Mouse (Mus musculus) adrenal gland, adult 8-10 months (tissue): ENCODE measurements around the gene Kit. TPM values are rescaled to one million over a fixed set of nuclear protein-coding genes. Genes with fewer than 3 reads are reported as not detected.

ENCODE experiments used
- DNase-seq: peaks from one replicate; pipeline ENCODE4 v3.0.0; 2022
- total RNA-seq, 4 experiments: library from RNA; stranded (reverse); gene quantifications; 2 replicates each; pipeline ENCODE4 v1.2.4; 2022

Kit gene
- total RNA-seq = 1 to 10 TPM in 3 of 4 experiments, under 1 TPM in 1; 0.99 to 2.0 (median 1.5) TPM

DNA sequence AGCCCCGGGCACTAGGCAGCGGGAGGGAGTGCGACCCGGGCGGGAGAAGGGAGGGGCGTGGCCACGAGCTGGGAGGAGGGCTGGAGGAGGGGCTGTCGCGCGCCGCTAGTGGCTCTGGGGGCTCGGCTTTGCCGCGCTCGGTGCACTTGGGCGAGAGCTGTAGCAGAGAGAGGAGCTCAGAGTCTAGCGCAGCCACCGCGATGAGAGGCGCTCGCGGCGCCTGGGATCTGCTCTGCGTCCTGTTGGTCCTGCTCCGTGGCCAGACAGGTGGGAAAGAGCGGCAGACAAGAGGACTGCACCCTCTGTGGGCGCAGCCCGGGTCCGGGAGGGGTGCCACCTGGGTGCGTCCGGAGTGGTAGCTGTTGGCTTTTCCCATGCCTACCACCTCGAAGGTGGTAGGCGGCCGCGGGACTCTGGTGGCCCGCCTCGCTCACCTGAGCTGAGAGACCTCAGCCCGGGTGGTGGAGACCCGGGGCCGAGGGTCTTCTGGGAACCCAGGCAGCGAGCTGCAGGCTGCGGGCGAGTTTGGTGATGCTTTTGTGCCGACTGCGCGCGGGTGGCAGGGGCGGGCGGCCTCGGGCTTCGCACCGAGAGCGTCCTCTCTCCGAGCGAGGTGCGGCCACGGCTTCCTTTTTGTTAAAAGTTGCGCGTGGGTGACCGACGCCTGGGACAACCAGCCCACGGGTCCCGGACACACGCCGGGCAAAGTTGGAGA, at the start of gene Kit:
Gene Kit (plus strand): TSS at position 65 of the 715 bp plus-strand sequence.
- peak; percentile 41 for DNase-seq

DNA sequence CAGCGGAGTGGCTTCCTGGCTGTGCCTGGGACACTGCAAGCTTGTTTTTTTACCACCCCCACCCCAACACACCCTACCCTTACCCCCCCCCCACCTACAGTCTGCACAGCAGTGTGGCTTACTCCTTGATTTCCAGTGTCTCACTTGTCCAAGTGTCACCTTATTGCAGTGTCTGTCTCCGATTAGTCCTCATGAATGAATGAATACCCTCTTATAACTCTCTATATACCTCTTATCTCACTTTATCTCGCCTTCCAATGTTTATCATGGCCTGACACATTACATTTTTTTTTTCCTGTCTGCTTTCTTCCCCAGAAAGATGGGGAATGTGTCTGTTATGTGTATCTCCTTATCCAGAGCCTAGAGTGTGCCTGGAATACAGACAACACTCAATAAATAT, 38.6 kb upstream of the Kit start:
- no peak for DNase-seq

DNA sequence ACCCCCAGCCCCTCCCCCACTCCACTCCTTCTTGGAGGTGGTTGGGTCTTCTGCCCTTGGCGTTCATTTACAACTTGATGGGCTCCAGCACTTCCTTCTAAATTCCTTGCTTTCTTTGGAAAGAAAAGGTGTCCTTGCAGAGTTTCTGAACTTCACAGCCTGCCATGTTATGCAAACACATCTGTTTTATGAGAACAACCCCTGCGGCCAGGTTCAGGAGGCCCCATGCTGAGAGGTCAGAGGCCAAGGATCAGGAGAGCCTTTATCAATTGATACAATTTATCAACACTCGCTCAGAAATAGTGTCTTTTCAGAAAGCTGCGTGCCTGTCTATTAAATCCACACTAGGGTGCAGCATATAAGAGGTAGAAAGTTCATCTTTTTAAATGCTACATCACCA, 37.0 kb upstream of the Kit start:
- no peak for DNase-seq

DNA sequence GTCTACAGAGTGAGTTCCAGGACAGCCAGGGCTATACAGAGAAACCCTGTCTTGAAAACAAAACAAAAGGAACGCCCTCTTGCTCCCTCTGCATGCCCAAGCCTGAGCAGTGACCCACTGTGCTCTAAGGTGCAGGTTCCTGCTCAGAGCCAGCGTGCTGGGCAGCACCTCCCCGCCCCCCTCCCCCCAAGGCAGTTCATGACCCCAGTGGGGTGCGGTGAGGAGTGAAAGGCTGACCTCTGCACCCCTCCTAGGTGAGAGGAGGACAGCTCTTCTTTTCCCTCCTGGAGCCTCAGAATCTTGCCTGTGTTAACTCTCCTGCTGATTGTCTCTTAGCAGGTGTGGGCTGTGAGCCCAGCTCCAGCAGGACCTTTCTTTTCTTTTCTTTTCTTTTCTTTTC, 36.3 kb upstream of the Kit start:
- DNase-seq = no peak

DNA sequence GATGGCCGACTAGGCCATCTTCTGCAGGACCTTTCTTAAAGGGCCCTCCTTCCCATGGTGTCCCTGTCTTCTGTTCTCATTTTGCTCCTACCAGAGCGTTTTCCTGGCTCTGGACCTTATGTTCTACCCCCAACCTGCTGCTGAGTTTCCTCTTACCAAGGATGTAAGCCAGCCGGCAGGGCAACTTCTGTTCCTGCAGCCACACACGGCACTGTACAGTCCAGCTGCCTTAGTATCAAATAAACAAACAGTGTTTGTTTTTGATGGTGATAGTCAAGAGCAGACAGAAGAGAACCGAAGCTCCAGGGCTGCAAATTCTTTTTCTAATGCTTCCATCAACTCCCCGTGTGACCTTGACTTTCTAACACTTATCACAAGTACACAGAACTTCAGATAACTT, 35.6 kb upstream of the Kit start:
- DNase-seq = no peak

DNA sequence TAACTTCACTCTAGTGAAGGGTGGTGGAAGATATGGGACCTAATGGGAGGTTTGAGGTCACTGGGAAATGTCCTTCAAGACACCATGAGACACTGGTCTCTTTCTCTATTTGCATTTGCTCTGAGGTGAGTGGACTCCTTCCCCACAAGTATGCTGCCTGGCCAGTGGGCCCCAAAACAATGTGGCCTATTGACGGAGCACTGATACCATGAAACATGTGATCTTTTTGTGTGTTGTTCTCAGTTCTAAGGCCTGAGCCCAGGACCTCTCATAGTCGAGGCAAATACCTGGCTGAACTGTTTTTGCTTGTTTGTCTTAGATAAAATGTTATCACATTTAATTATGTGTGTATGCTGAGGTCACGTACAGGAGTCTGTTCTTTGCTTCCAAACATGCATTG, 31.0 kb upstream of the Kit start:
- DNase-seq = no peak

DNA sequence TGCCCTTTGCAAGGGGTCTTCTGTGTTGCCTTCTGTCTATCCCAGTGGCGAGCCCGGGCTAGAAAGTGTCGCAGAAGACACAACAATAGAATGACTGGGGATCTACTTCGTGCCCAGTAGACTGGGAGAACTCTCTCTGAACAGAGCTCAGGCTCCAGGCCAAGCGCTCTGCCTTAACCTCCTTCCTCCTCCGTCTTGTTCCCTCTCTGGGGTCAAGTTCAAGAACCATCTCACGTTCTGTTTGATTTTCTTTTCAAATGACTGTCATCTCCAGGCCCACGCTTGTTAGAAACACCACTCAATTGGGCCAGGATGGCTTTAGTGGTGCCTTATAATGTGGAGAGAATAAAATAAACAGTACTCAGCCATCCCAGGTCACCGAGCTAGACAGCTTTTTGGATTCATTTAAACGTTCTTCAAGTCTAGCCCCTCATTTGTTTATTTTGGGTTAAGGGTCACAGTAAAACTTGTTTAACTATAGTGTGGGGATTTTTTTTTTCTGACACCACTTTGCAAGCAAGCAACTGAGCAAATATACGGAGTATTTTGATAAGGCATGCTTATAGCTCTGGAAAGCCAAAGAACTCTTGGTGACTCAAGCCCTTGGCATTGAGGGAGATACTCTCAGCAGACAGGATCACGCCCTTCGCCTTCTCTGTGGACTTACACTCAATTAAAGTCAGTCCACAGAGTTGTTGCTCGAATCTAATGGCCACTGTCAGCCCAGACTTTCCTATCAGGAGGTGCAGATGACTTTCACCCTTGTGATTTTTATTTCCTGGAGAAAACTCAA, 30.0 kb upstream of the Kit start:
- DNase-seq = no peak

DNA sequence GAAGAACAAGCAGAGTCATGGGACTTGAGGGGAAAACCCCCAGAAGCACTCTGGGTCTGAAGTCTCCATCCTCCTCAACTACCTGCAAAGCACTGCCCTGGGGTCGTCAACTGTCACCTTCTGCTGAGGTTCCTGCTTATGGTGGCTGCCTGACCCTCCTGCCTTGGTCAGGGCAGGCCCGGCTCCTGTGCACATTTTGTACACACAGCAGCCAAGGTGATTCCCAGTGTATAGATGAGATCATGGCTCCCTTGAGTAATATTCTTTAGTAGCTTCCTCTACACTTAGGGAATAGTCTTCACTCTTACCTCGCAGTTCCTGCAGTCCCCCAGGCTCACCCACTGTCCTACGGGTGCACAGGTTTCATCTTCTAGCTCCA, 29.5 kb upstream of the Kit start:
- no peak for DNase-seq

DNA sequence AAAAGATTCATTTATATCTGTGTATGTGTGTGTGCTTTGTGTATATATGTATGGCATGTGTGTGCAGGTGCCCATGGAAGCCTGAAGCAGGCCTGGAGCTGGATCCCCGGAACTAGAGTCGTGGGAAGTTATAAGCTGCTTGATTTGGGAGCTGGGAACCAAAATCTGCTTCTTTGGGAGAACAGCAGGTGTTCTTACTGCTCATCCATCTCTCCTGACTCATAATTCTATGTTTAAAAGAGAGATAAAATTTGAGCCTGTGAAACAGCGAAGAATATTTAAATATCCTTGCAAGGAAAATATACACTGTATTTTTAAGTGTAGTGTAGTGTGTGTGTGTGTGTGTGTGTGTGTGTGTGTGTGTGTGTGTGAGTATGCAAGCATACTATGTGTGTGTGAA, 21.7 kb upstream of the Kit start:
- DNase-seq = no peak

DNA sequence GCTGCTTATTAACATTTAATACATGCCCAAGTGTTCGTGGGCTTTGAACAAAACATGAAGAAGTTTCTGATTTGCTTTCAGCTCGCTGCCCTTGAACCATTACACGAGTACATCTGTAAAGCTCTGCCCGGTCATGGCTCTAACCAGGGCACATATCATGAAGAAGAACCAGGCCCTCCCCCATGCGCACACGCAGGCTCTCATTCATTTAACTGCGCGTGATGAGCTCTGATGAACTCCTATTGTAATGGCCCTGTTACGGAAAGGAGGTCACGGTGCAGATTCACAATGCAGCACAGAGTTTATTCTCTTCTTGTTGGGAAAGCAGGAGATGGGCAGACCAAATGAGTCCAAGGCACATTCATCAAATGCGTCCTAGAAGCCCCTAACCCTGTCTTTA, 17.1 kb upstream of the Kit start:
- no peak for DNase-seq

DNA sequence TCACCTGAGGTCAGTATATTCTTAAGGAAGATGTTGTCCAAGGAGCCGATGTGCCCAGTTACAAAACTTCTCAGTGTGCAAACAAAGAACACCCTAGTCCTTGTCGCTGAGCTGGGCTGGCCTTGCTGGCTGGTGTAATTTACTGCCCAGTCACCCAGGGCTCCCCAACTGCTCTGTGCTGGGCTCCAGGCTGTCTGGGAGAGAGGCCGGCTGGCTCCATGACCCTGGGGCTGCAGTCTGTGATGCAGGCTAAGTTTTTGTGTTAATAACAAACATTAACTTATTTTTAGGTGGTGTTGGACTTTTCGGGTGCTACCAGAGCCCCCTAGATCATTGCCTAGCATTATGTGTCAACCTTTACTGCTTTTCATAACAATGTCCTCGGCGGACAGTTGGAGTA, 15.4 kb upstream of the Kit start:
- peak; percentile 66 for DNase-seq

DNA sequence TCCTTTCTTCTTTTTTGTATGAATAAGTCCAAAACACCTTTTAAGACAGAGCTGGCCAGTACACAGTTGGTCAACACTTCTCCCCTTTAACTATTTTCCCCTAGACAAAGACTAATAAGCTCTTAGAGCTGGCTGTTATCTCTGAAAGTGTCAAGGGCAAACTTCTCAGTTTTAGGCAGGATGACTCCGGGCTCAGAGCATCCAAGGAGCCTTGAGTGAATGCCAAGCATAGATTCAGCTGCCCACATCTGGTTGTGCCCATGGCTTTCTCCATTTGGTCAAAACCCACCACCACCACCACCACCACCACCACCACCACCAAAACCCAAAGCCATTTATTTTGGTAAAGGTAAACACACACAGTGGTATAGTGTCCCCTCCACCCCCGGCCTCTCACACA, 13.5 kb upstream of the Kit start:
- DNase-seq = peak; percentile 19

DNA sequence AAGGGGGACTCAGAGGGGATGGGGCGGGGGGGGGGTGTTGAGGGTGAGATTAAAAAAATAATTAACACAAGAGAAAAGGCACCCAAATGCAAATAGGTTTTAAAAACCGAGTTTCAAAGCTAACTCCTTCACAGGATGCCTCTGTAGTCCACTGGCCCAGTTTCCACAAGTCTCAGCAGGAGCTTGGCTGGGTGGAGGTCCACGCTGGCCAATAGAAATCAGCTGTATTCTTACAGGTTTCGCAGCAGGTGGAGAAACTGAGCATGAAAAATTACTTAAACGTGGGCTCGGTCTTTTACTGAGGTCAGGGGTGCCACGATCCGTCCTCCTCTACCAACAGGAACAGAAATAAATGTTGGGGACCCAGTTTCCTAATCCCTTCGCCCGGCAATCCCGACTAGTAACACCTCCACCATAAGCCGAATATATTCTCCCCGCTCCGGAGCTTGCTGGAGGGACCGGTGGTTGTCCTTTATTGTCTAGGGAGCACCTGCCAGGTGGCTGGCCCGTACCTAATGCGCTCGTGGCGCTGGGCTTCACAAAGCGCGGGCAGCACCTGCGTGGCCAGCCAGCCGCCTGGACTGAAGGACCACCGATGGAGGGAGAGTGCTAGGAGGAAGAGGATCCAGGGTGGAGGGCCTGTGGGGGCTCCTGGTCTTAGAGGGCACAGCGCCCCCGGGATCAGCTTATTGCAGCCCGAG, 415 bp upstream of the Kit start:
- DNase-seq = no peak

DNA sequence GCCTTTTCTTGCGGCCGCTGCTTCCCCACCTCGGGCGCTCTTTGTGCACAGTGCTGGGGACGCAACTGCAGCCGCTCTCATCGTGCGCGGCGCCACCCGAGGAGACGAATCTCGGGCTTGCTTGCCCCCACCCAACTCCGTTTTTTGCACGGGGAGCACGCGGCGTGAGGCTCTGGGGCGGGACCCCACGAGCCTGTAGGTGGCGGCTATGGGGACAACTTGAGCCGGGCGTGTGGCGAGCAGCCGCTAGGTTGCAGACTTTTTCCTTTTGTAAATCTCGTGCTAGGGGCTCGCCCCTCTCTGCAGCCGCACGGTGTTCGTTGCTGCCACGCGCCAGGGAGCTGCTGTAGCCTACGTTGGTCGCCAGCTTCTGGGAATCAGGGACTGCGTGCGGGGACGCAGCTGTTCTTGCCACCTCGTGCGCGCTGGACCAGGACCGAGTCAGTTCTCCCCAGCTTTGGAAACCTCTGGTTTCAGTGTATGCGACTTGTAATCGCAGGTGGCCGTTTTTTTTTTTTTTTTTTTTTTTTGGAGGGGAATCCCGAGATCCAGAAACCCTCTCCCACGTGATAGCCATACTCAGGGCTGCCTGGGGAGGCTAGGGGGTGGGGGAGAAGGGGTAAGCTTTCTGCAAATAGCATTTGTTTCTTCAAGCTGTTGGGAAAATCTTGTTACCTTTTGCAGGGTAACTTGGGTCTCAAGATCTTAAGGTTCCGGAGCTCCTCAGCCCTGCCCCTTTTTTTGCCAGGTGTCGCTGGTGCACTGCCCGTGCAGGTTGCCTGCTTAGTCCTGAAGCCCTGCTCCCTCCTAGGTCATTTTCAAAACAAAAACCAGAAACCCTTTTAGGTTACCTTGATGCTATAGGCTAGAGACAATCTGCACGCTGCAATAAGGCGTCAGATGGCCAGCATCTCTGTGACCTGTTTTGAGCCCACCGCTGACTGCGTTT, 1.1 kb downstream of the Kit start:
- no peak for DNase-seq

DNA sequence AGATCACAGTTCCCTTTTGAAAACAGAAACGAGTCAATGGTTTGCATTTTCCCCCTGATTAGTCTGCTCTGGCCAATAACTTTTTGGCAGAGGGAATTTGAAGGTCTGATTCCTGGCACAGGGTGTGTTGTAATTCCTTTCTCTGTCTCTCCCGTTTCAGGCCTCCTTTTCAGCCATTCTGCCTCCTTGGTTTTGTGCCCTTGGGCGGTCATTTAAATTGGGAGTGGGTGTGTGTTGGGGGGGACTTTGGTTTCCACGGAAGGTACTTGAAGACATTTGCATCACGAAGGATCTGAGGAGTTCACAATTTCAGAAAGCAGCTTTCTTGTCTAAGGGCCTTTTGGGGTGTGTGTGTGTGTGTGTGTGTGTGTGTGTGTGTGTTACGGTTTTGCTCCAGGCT, 2.0 kb downstream of the Kit start:
- no peak for DNase-seq

DNA sequence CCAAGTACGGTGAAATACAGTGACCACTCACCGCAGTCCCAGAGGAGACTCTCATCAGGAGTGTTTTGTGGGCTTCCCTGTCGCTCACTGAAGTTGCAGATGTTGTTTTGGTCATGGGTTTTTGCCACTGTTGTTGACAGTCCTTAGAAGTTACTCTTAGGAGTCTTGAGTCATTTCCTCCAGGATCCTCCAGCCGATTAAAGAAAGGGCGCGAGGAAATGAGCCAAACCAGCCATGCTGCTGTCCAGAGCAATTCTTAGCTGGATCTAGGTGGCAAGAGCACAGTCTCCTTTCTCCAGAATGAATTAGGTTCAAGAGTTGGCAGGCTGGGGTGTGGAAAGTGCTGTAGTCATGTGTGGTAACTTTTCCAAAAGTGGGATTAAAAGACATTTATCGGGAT, 3.4 kb downstream of the Kit start:
- no peak for DNase-seq

DNA sequence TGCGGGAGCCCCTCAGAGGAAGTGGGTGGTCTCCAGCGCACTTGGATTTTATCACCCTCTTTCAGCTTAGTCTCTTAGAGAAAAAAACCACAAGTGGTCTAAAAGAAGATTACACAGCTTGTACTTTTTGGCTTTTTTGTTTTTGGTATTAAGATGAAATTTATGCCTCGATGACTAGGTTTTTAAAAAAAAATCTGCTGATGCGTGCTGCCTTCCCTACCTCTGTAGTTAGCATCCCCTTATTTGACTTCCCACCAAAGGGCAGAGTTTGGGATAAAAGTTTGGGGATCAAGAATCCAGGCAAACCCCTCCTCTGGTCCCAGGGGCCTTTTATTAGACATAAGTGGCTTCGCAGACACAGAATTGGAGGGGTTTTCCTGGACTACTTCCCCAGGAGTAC, 4.5 kb downstream of the Kit start:
- no peak for DNase-seq

DNA sequence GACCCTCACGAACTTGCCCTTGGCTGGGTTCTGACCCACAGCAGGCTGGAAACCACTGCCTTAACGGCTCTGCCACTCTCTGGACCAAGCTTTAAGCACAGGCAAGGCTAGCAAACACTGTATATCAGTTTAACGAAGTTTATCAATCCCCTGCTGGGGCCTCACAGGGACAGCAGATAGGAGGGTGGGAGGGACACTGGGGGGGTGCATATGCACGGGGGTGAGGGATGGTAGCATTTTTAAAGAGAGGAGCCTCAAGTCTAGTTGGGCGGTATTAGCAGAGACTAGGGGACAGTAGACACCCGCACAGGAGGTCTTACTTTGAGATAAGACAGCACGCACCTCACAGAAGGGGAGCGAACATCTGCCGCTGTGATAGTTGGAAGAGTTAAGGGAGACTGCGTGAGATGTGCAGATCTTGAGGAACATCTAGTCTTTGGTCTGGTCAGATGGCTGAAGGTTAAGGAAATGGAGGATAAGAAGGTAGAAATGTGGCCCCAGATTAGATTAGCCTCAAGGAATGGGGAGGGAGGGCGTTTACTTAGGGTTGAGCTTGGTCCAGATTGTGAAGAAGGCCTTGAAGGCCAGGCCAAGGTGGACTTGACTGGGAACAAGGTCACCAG, 5.0 kb downstream of the Kit start:
- no peak for DNase-seq

DNA sequence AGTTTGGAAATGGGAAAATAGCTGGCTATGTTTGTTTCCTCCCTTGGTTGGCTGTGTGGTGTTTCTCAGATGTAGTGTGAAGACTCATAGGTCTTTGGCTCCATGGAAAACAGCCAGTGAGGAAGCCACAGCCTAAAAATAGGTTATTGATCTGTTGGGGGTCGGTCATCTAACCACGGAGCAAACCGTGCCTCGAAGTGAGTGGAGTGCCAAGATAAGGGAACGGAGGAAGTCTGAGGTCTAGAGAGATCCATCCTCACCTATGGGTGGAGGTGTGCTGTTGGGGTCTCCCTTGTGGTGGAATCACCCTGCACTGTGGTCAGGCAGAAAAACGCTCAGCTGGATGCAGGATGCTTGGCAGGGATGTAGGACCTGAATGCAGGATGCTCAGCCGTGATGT, 7.2 kb downstream of the Kit start:
- no peak for DNase-seq

DNA sequence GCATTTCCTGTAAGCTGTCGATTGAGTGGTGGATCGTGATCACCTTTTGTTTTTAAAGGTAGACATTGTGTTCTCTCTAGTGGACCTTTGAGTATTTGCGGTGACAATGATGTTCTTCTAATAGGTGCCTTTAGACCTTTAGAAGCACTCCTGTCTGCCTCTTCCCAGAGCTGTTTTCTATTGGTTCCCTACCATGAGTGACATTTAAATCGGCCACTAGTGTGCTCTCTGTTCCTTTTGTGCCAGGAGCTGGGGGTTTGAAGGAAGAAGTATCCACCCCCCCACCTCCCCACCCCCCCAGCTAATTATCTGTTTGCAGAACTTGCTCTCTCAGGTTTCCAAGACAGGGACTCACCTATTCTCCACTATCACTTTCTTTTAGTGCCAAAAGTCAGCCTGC, 13.1 kb downstream of the Kit start:
- DNase-seq = no peak

DNA sequence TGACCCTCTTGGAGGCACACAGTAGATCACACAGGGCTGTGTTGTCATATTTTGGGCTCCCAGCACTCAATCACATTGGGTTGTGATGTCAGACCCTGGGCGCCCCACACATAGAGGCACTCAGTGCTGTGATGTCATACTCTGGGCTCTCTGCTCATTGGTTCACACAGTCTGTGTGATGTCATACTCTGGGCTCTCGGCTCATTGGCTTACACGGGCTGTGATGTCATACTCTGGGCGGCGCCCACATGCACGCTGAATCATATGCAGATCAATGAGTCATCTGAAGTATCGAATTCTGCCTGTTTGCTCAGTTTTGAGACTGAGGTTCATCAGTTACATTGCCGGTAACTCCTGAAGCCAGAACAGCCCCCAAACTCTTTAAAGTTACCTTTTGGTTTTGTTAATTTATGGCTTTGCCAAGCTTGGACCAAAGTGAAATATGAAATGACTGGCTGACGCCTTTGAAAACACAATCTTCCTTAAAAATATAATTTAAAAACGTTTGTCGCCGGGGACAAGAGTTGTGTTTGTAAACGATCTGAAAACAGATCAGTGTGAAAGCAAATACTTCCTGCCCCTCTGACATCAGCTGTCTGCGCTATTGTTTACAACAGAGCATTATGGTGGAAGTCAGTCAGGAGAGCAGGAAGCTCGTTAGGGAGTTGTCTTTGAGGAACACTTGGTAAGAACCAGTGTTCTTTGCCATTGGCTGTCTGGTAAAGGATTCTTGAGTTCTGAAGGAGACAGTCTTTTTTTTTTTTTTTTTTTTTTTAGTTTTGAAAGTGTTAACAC, 15.0 kb downstream of the Kit start:
- DNase-seq = no peak
